Mouse (Mus musculus) ES-E14 (cell line): ENCODE results near the gene Map3k5. TPM values are rescaled to one million over a fixed set of nuclear protein-coding genes. Genes with fewer than 3 reads are reported as not detected.

Source experiments
- DNase-seq: peaks from one replicate; pipeline ENCODE4 v3.0.0-alpha.2; 2013; ENCODE audit warnings: low read depth, low spot score
- H3K27ac ChIP-seq: 2 replicates; pipeline ENCODE4 v1.5.1; 2012; ENCODE audit warnings: low read depth, mild to moderate bottlenecking, low read length, moderate library complexity, mixed read lengths; ENCODE audit not compliant: poor library complexity, insufficient read depth, severe bottlenecking
- H3K36me3 ChIP-seq: 2 replicates; pipeline ENCODE4 v1.6.1; 2012; ENCODE audit warnings: mild to moderate bottlenecking, low read length, moderate library complexity, mixed read lengths; ENCODE audit not compliant: control insufficient read depth, poor library complexity, insufficient read depth, severe bottlenecking
- H3K4me1 ChIP-seq, 2 experiments: fragments of 150-350 bp in 1 of 2; sonication (generic) in 1 of 2; 2 replicates each; pipeline ENCODE4 v1.6.1; 2012; ENCODE audit warnings: low read length in 2 of 2, mild to moderate bottlenecking in 1 of 2, mixed read lengths in 1 of 2; ENCODE audit not compliant: control insufficient read depth in 2 of 2, insufficient read depth in 2 of 2, poor library complexity in 1 of 2
- H3K4me3 ChIP-seq, 2 experiments: fragments of 150-350 bp in 1 of 2; sonication (generic) in 1 of 2; 2 replicates each; pipeline ENCODE4 v1.5.1; 2012; ENCODE audit warnings: low read length in 2 of 2, low read depth in 1 of 2, mild to moderate bottlenecking in 1 of 2, mixed read lengths in 1 of 2; ENCODE audit not compliant: insufficient read depth in 1 of 2, poor library complexity in 1 of 2, severe bottlenecking in 1 of 2
- H3K9ac ChIP-seq: 2 replicates; pipeline ENCODE4 v1.6.1; 2012; ENCODE audit warnings: low read depth, mild to moderate bottlenecking, low read length, mixed read lengths; ENCODE audit not compliant: poor library complexity, insufficient read depth, severe bottlenecking
- H3K9me3 ChIP-seq: fragments of 150-350 bp; sonication (generic); 2 replicates; pipeline ENCODE4 v1.6.1; 2012; ENCODE audit warnings: low read depth, mild to moderate bottlenecking, low read length; ENCODE audit not compliant: control insufficient read depth, insufficient read depth
- CHD2 ChIP-seq: IDR thresholded peaks from 2 replicates; pipeline ENCODE4 v1.6.1; 2014; ENCODE audit warnings: mild to moderate bottlenecking, low read depth, low read length, inconsistent platforms
- HCFC1 ChIP-seq: IDR thresholded peaks from 2 replicates; pipeline ENCODE4 v1.6.1; 2012; ENCODE audit warnings: low read length, inconsistent platforms, borderline replicate concordance; ENCODE audit not compliant: insufficient read depth
- MAFK ChIP-seq: IDR thresholded peaks from 2 replicates; pipeline ENCODE4 v1.6.1; 2014; ENCODE audit warnings: mild to moderate bottlenecking, low read depth, low read length, inconsistent platforms; ENCODE audit not compliant: insufficient read depth
- ZC3H11A ChIP-seq: IDR thresholded peaks from 2 replicates; pipeline ENCODE4 v1.6.1; 2012; ENCODE audit warnings: low read depth, mild to moderate bottlenecking, inconsistent platforms, low read length, borderline replicate concordance
- ZNF384 ChIP-seq: IDR thresholded peaks from 2 replicates; pipeline ENCODE4 v1.6.1; 2012; ENCODE audit warnings: low read depth, low read length, inconsistent platforms
- in situ Hi-C, 2 experiments: fragments of 600-800 bp; cut with MboI; formaldehyde crosslinking; loops; one replicate each; pipeline ENCODE4 v1.15.1; 2025; ENCODE audit warnings: low sequenced_read_pairs in 2 of 2, inconsistent platforms in 1 of 2; ENCODE audit not compliant: unreplicated experiment in 2 of 2
- total RNA-seq: library from RNA; depleted of rRNA; stranded (reverse); fragments of 300-350 nt; gene quantifications from 2 replicates; pipeline ENCODE4 v1.2.3, GENCODE M21; 2012

The Map3k5 gene
- total RNA-seq, 1 experiment, result 4.7 TPM

DNA sequence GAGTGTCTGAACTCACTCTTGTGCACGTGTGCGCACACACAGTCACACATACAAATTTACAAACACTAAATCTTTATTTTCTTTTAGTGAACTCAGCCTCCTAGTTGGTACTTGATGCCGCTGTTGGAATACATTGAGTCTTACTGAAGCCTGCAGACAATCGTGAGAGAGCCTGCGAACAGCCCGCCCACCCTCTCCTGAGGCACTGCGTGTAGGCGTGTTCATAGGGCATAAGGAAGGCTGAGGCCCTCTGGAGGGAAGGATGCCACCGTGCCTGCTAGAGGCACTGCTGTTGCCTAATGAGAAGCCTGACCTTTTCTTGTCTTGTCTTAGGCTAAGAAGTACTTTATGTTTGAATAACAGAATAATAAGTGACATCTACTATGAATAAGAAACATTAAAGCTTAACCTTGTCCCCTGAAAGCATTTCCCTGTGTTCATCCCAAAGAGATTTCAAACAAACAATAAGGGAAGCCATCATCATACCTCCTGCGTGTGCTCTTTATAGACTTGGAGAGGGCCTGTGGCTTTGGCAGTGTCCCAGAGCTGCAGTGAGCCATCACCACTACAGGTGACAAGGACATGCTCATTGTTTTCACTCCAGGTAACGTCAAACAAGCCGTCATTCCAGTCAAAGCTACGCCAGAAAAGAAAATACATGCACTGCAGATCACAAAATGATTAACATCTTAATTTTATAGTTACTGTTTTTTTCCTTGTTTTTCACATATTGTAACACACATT lies 30.0 kb upstream of the Map3k5 start:
- H3K27ac ChIP-seq, result no peak overlapping the region
- no peaks in the 10 kb centered on the region for H3K9me3 ChIP-seq
- in situ Hi-C loops, result loop anchor here in 1 of 2 experiments (25.0 kb wide), 1 partner anchor 192 kb away; the partner anchor contains the start of gene Il20ra
- TF ChIP-seq HCFC1 (no peak), MAFK (no peak), ZNF384 (no peak), ZC3H11A (no peak), CHD2 (no peak)
- H3K4me1 ChIP-seq, result no peaks in the 10 kb centered on the region; a peak in 1 of 4 replicates
- H3K4me3 ChIP-seq, result no peak overlapping the region
- no peak overlapping the region for H3K9ac ChIP-seq
- peaks cover 2% of the 10 kb centered on the region; the same call in 1 of the 2 replicates for H3K36me3 ChIP-seq
- no peak for DNase-seq

GRCm38 (mm10) chr10:19907246-19907804 lies 26.9 kb upstream of the Map3k5 start, which contains the start of gene Pex7:
Gene Pex7 (minus strand): TSS chr10:19907689.
- Histone ChIP-seq H3K9me3 (no peaks in the 10 kb centered on the region), H3K36me3 (no peaks in the 10 kb centered on the region), H3K27ac (peak within 1 kb of the TSS; percentile 86), H3K4me3 (peak within 1 kb of the TSS; percentile 83 to 96), H3K9ac (peak within 1 kb of the TSS; percentile 97), H3K4me1 (no peaks in the 10 kb centered on the region; a peak in 1 of 4 replicates)
- TF ChIP-seq HCFC1, result peak; percentile 86
- TF ChIP-seq ZC3H11A, result no peak
- TF ChIP-seq CHD2, result no peak
- in situ Hi-C loops, result loop anchor here in 1 of 2 experiments (25.0 kb wide), 1 partner anchor 195 kb away; the partner anchor contains the start of gene Il20ra
- peak; percentile 77 for DNase-seq

DNA sequence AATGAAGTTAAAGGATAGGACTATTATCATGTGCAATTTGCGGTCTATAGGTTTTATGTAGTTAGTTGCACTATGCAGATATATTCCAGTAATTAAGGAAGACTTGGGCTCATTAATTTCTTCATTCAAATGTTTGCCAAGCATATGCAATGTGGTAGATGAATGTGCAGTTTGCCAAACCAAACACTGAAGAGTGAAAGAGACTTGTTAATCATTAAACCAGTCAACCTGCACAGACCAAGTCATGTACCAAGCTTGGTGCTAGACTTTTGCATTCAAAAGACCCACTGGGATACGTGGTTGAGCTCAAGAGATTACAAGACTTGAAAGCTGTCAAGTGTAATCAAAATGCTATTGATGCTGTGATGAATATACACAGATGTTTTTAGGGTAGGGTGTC lies 26.2 kb upstream of the Map3k5 start:
- no peaks in the 10 kb centered on the region; a peak in 1 of 4 replicates for H3K4me1 ChIP-seq
- H3K9me3 ChIP-seq, result no peaks in the 10 kb centered on the region
- H3K36me3 ChIP-seq, result no peaks in the 10 kb centered on the region
- DNase-seq, result no peak
- H3K4me3 ChIP-seq, result no peak overlapping the region
- no peak overlapping the region for H3K9ac ChIP-seq
- TF ChIP-seq ZNF384 (no peak), CHD2 (no peak), ZC3H11A (no peak), MAFK (no peak), HCFC1 (no peak)
- H3K27ac ChIP-seq, result no peak overlapping the region
- in situ Hi-C loops, result loop anchor here in 1 of 2 experiments (25.0 kb wide), 1 partner anchor 196 kb away; the partner anchor contains the start of gene Il20ra

- Histone ChIP-seq H3K9me3 (no peaks in the 10 kb centered on the region), H3K4me3 (no peak overlapping the region), H3K36me3 (no peaks in the 10 kb centered on the region), H3K27ac (no peak overlapping the region), H3K4me1 (no peaks in the 10 kb centered on the region; a peak in 1 of 4 replicates), H3K9ac (no peak overlapping the region)
- in situ Hi-C loops, result loop anchor here in 1 of 2 experiments (25.0 kb wide), 1 partner anchor 198 kb away; the partner anchor contains the start of gene Il20ra
- TF ChIP-seq ZNF384, result no peak
- no peak for TF ChIP-seq CHD2
- TF ChIP-seq MAFK, result no peak
- no peak for TF ChIP-seq ZC3H11A
- TF ChIP-seq HCFC1, result no peak
- no peak for DNase-seq
Measured at GRCm38 (mm10) chr10:19910516-19910915, 23.8 kb upstream of the Map3k5 start.

DNA sequence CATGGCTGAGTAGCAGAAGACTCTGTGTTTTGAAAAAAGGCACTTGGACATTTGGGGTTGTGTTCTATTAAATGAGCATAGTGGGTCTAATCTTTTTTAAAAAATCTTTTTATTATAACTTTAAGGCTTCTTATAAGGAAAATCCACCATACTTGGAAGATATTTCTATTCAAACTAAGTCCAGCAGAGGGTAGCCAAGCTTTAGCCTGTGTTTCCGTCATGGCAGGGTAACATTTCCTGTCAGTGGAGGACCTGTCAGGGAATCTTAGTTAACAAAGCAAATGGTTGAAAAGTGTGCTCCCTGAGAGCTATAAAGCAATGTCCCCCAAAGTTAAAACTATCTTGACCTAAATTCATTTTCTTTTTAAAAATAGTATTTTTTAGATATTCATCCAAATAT lies 22.7 kb upstream of the Map3k5 start:
- H3K9ac ChIP-seq, result no peak overlapping the region
- in situ Hi-C loops, result loop anchor here in 1 of 2 experiments (25.0 kb wide), 1 partner anchor 199 kb away; the partner anchor contains the start of gene Il20ra
- no peak for TF ChIP-seq CHD2
- no peak for TF ChIP-seq ZNF384
- TF ChIP-seq MAFK, result no peak
- TF ChIP-seq ZC3H11A, result no peak
- no peak for TF ChIP-seq HCFC1
- H3K9me3 ChIP-seq, result no peaks in the 10 kb centered on the region
- H3K27ac ChIP-seq, result no peak overlapping the region
- no peaks in the 10 kb centered on the region; a peak in 1 of 4 replicates for H3K4me1 ChIP-seq
- H3K4me3 ChIP-seq, result no peak overlapping the region
- H3K36me3 ChIP-seq, result no peaks in the 10 kb centered on the region
- no peak for DNase-seq
